23 mouse cellular contexts compared by ENCODE assay signal in genomic region chr4:12773201-12773600, GRCm38 (mm10).
DNase-seq lines count a peak whose midpoint lies in the region; ATAC-seq and TF ChIP-seq lines count a peak whose summit lies in the region.
"Had no signal": no experiment of that assay in that cellular context is flagged by ENCODE, and none has a peak within 500 bp of the region (broad histone marks: within the 10 kb centered on the region; RNA-seq: fewer than 3 reads in every experiment).

No protein-coding gene starts in this region.

- H3K36me3 ChIP-seq in hindbrain, embryonic 11.5 days (ENCODE audit: control insufficient read depth, insufficient read depth, low read length), result no peaks in the 10 kb centered on the region
- H3K36me3 ChIP-seq in hindbrain, embryonic 13.5 days, result no peaks in the 10 kb centered on the region
- no peaks in the 10 kb centered on the region for H3K36me3 ChIP-seq in midbrain, embryonic 15.5 days (replicated peaks)
- no peaks in the 10 kb centered on the region for H3K36me3 ChIP-seq in midbrain, embryonic 11.5 days (ENCODE audit: control insufficient read depth, insufficient read depth, low read length)
- H3K36me3 ChIP-seq: embryonic facial prominence, embryonic 12.5 days; embryonic facial prominence, embryonic 15.5 days; intestine, embryonic 15.5 days had no signal

- H3K4me2 ChIP-seq in hindbrain, embryonic 11.5 days (replicated peaks; ENCODE audit: low read depth, low read length), result no peak overlapping the region
- H3K4me2 ChIP-seq in hindbrain, embryonic 13.5 days, result no peak overlapping the region
- no peak overlapping the region for H3K4me2 ChIP-seq in midbrain, embryonic 15.5 days
- no peak overlapping the region for H3K4me2 ChIP-seq in midbrain, embryonic 11.5 days
- H3K4me2 ChIP-seq: embryonic facial prominence, embryonic 12.5 days; embryonic facial prominence, embryonic 15.5 days; heart, embryonic 11.5 days; intestine, embryonic 15.5 days had no signal

- H3K27me3 ChIP-seq in hindbrain, embryonic 11.5 days (ENCODE audit: control insufficient read depth, insufficient read depth, low read length), result no peaks in the 10 kb centered on the region
- no peaks in the 10 kb centered on the region for H3K27me3 ChIP-seq in hindbrain, embryonic 13.5 days
- H3K27me3 ChIP-seq in midbrain, embryonic 15.5 days (replicated peaks), result no peaks in the 10 kb centered on the region
- H3K27me3 ChIP-seq in midbrain, embryonic 11.5 days (ENCODE audit: control insufficient read depth, insufficient read depth, low read length), result no peaks in the 10 kb centered on the region
- H3K27me3 ChIP-seq: CH12.LX; embryonic facial prominence, embryonic 12.5 days; embryonic facial prominence, embryonic 15.5 days; intestine, embryonic 15.5 days had no signal

- H3K27ac ChIP-seq in hindbrain, embryonic 11.5 days (ENCODE audit: low read depth, low read length), result 0 out of 2 replicates have a peak overlapping the region, but pooled peaks have one; percentile 20
- no peak overlapping the region for H3K27ac ChIP-seq in hindbrain, embryonic 13.5 days
- no peak overlapping the region for H3K27ac ChIP-seq in midbrain, embryonic 15.5 days
- H3K27ac ChIP-seq in midbrain, embryonic 11.5 days (ENCODE audit: low read depth, low read length), result no peak overlapping the region
- H3K27ac ChIP-seq: embryonic facial prominence, embryonic 12.5 days; embryonic facial prominence, embryonic 15.5 days; gastrocnemius, adult 2 months; intestine, embryonic 15.5 days had no signal

- no peak for TF ChIP-seq CTCF in brain, embryonic 14.5 days (IDR thresholded peaks at IDR 0.05; ENCODE audit: borderline replicate concordance, extremely low read depth, insufficient read depth, insufficient read length)

- no peak for TF ChIP-seq POLR2A in brain, embryonic 14.5 days (IDR thresholded peaks at IDR 0.05; ENCODE audit: borderline replicate concordance, extremely low read depth, insufficient read depth, insufficient read length, poor library complexity, severe bottlenecking)

- H3K4me1 ChIP-seq in hindbrain, embryonic 11.5 days (replicated peaks; ENCODE audit: control insufficient read depth, insufficient read depth, low read length), result no peaks in the 10 kb centered on the region; the same call in 1 of the 2 replicates
- H3K4me1 ChIP-seq in hindbrain, embryonic 13.5 days (replicated peaks), result peaks cover 26% of the 10 kb centered on the region
- H3K4me1 ChIP-seq in midbrain, embryonic 15.5 days, result peaks cover 18% of the 10 kb centered on the region
- H3K4me1 ChIP-seq in midbrain, embryonic 11.5 days (ENCODE audit: control insufficient read depth, insufficient read depth, low read length), result peaks cover 11% of the 10 kb centered on the region
- H3K4me1 ChIP-seq: intestine, embryonic 15.5 days had no signal

- no peaks in the 10 kb centered on the region for H3K9me3 ChIP-seq in hindbrain, embryonic 11.5 days (ENCODE audit: control insufficient read depth, low read length)
- H3K9me3 ChIP-seq in hindbrain, embryonic 13.5 days, result no peaks in the 10 kb centered on the region
- H3K9me3 ChIP-seq in midbrain, embryonic 15.5 days, result no peaks in the 10 kb centered on the region
- no peaks in the 10 kb centered on the region for H3K9me3 ChIP-seq in midbrain, embryonic 11.5 days (ENCODE audit: control insufficient read depth, low read length)
- H3K9me3 ChIP-seq: embryonic facial prominence, embryonic 12.5 days; embryonic facial prominence, embryonic 15.5 days; intestine, embryonic 15.5 days had no signal

- ATAC-seq in hindbrain, embryonic 11.5 days (ENCODE audit: low FRiP score), result no peak
- no peak for ATAC-seq in hindbrain, embryonic 13.5 days (ENCODE audit: low FRiP score)
- ATAC-seq in midbrain, embryonic 15.5 days (replicated peaks), result peak; percentile 45; the same call in 1 of the 2 replicates
- ATAC-seq in midbrain, embryonic 11.5 days (ENCODE audit: low FRiP score), result no peak
- ATAC-seq: forebrain, embryonic 14.5 days; forebrain, postnatal 0 days; hindbrain, embryonic 16.5 days; intestine, embryonic 15.5 days had no signal

- H3K9ac ChIP-seq in hindbrain, embryonic 11.5 days (ENCODE audit: low read depth, low read length), result no peak overlapping the region
- H3K9ac ChIP-seq in hindbrain, embryonic 13.5 days, result no peak overlapping the region
- no peak overlapping the region for H3K9ac ChIP-seq in midbrain, embryonic 15.5 days
- H3K9ac ChIP-seq in midbrain, embryonic 11.5 days (ENCODE audit: low read length), result no peak overlapping the region
- H3K9ac ChIP-seq: embryonic facial prominence, embryonic 12.5 days; embryonic facial prominence, embryonic 15.5 days; forebrain, postnatal 0 days; intestine, embryonic 15.5 days had no signal

- H3K4me3 ChIP-seq in hindbrain, embryonic 11.5 days (ENCODE audit: low read depth, low read length), result no peak overlapping the region
- no peak overlapping the region for H3K4me3 ChIP-seq in hindbrain, embryonic 13.5 days
- no peak overlapping the region for H3K4me3 ChIP-seq in midbrain, embryonic 15.5 days
- H3K4me3 ChIP-seq in midbrain, embryonic 11.5 days (ENCODE audit: low read depth, low read length), result no peak overlapping the region
- H3K4me3 ChIP-seq: embryonic facial prominence, embryonic 12.5 days; embryonic facial prominence, embryonic 15.5 days; gastrocnemius, adult 2 months; intestine, embryonic 15.5 days had no signal

- DNase-seq in hindbrain, embryonic 11.5 days (ENCODE audit: low spot score), result no peak
- DNase-seq in midbrain, embryonic 11.5 days (ENCODE audit: low spot score, missing footprints), result no peak
- peak; percentile 47 for DNase-seq in brain, embryonic 14.5 days (ENCODE audit: low read depth)
- DNase-seq in cerebellum, postnatal 25 days, result no peak
- DNase-seq: adrenal gland, adult 2 months; adrenal gland, postnatal 14 days; B cell, adult 2 months; cerebellum, adult 18-20 months; cerebellum, adult 9-10 months; forebrain, postnatal 0 days; gastrocnemius, adult 2 months; gastrocnemius, postnatal 14 days; heart, adult 11 months; kidney, adult 11 months had no signal

- 56% methylated on average over 7 of the region's 7 CpGs for WGBS in hindbrain, embryonic 11.5 days
- 60% methylated on average over 7 of the region's 7 CpGs for WGBS in hindbrain, embryonic 13.5 days
- whole genome bisulfite sequencing in midbrain, embryonic 15.5 days, result 61% methylated on average over 7 of the region's 7 CpGs
- 70% methylated on average over 7 of the region's 7 CpGs for WGBS in midbrain, embryonic 11.5 days
